Mouse (Mus musculus) lung, postnatal 0 days (tissue): ENCODE measurements around the gene Bcar3.

Source experiments
- CTCF ChIP-seq: IDR thresholded peaks from 2 replicates; pipeline ENCODE4 v1.5.1; 2016; ENCODE audit warnings: antibody characterized with exemption, mild to moderate bottlenecking
- EP300 ChIP-seq: IDR thresholded peaks from 2 replicates; pipeline ENCODE4 v1.6.1; 2016; ENCODE audit warnings: antibody characterized with exemption, mild to moderate bottlenecking, control low read depth

- TF ChIP-seq CTCF (no peak), EP300 (no peak)
These were observed 223.8 kb downstream of the Bcar3 start for GRCm38 (mm10) chr3:122517726-122518125.
